Mouse (Mus musculus) limb, embryonic 11.5 days (tissue): ENCODE measurements around the gene Lrch1. TPM values are rescaled to one million over a fixed set of nuclear protein-coding genes. Genes with fewer than 3 reads are reported as not detected.

Experiments
- ATAC-seq: fragments of 200-750 bp; cut with Nextera tagmentation; 2 replicates; pipeline ENCODE4 v1.8.0; 2017; ENCODE audit warnings: low read depth; ENCODE audit not compliant: insufficient number of reproducible peaks, low FRiP score, low TSS enrichment
- DNase-seq: peaks from one replicate; pipeline ENCODE4 v3.0.0-alpha.2; 2015; ENCODE audit warnings: low spot score
- H3K27ac ChIP-seq: fragments of 300-500 bp; sonication (generic); replicated peaks from 2 replicates; pipeline ENCODE4 v1.5.1; 2014; ENCODE audit warnings: low read depth, mild to moderate bottlenecking, low read length
- H3K27me3 ChIP-seq: fragments of 300-500 bp; sonication (generic); 2 replicates; pipeline ENCODE4 v1.6.1; 2014; ENCODE audit warnings: mild to moderate bottlenecking, low read length, mixed read lengths; ENCODE audit not compliant: control insufficient read depth, insufficient read depth
- H3K36me3 ChIP-seq: fragments of 300-500 bp; sonication (generic); 2 replicates; pipeline ENCODE4 v1.6.1; 2014; ENCODE audit warnings: mild to moderate bottlenecking, low read length, moderate library complexity, mixed read lengths; ENCODE audit not compliant: control insufficient read depth, insufficient read depth
- H3K4me1 ChIP-seq: fragments of 300-500 bp; sonication (generic); 2 replicates; pipeline ENCODE4 v1.6.1; 2014; ENCODE audit warnings: low read length, mixed read lengths; ENCODE audit not compliant: control insufficient read depth, insufficient read depth
- H3K4me2 ChIP-seq: fragments of 300-500 bp; sonication (generic); 2 replicates; pipeline ENCODE4 v1.6.1; 2014; ENCODE audit warnings: low read depth, mild to moderate bottlenecking, moderate library complexity; ENCODE audit not compliant: severe bottlenecking
- H3K4me3 ChIP-seq: fragments of 300-500 bp; sonication (generic); 2 replicates; pipeline ENCODE4 v1.5.1; 2014; ENCODE audit warnings: low read depth, low read length
- H3K9ac ChIP-seq: fragments of 300-500 bp; sonication (generic); 2 replicates; pipeline ENCODE4 v1.6.1; 2014; ENCODE audit warnings: mild to moderate bottlenecking, low read length
- H3K9me3 ChIP-seq: fragments of 300-500 bp; sonication (generic); 2 replicates; pipeline ENCODE4 v1.6.1; 2016; ENCODE audit warnings: low read length; ENCODE audit not compliant: control insufficient read depth
- WGBS: fragments of 180-500 bp; shearing (Covaris S2); extraction: QIAGEN DNeasy Blood & Tissue Kit; methylation state at CpG from one replicate; pipeline ENCODE4 v1.1.7; 2014; 5-methylcytosine and 5-hydroxymethylcytosine counted together
- polyA plus RNA-seq: library from polyadenylated mRNA; unstranded; fragments of >200 nt; fragmentation: Nextera tagmentation; extraction: Ambion mirVana; gene quantifications from 2 replicates; pipeline ENCODE4 v1.2.1, GENCODE M21; 2014

The Lrch1 gene
- polyA plus RNA-seq, 1 experiment from 2014 or later = 12.9 TPM

DNA sequence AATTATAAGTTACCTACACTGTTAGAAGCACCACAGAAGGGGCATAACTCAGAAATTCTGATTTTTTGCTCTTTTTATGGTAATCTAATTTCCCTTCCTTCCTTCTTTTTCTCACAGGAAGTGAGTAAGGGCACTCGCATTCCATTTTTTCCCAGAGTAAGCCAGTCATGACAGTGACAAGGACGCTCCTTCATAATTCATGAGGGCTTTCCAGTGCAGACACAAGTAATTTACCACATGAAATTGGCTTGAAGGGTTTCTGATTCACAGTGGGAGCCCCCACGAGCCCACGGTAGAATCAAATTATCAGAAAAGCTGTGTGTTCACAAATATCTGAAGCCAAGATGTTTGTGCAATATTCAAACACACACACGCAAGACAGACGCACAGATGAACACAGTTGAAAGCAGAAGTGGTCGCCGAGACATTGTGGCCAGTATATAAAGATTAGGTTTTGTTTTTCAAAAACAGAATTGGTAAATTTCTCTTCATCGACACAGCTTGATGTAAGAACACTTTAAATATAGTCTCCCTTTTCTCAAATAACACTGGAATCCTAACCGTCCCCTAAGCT is 173.5 kb downstream of the Lrch1 start:
- Histone ChIP-seq H3K4me2 (no peak overlapping the region), H3K27me3 (no peaks in the 10 kb centered on the region), H3K4me3 (no peak overlapping the region), H3K9ac (no peak overlapping the region), H3K9me3 (no peaks in the 10 kb centered on the region), H3K27ac (no peak overlapping the region), H3K4me1 (no peaks in the 10 kb centered on the region), H3K36me3 (peaks cover 3% of the 10 kb centered on the region; the same call in 1 of the 2 replicates)
- DNase-seq = no peak
- WGBS = 87% methylated on average over 10 of the region's 10 CpGs
- ATAC-seq = no peak

DNA sequence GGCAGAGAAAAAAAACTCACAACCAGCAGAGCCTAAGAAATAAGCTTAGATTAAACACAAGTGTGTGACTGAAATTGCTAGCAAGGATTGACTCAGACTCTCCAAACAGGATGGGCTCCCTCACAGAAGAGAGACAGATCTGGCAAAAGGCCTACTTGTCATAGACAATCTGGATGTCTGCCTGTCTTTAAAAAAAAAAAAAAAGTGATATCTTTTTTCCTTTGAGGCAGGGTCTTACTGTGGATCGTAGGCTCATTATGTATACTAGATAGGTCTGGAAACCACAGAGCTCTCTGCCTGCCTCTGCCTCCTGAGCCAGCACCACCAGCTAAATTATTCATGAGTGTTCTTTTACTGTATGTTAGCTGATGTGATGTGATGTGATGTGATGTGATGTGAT is 179.8 kb downstream of the Lrch1 start:
- Histone ChIP-seq H3K36me3 (peaks cover 3% of the 10 kb centered on the region; the same call in 1 of the 2 replicates), H3K4me3 (no peak overlapping the region), H3K4me1 (no peaks in the 10 kb centered on the region), H3K27ac (no peak overlapping the region), H3K9ac (no peak overlapping the region), H3K27me3 (no peaks in the 10 kb centered on the region), H3K4me2 (no peak overlapping the region), H3K9me3 (no peaks in the 10 kb centered on the region)
- WGBS = 87% methylated on average over 1 of the region's 1 CpGs
- no peak for DNase-seq
- no peak for ATAC-seq

DNA sequence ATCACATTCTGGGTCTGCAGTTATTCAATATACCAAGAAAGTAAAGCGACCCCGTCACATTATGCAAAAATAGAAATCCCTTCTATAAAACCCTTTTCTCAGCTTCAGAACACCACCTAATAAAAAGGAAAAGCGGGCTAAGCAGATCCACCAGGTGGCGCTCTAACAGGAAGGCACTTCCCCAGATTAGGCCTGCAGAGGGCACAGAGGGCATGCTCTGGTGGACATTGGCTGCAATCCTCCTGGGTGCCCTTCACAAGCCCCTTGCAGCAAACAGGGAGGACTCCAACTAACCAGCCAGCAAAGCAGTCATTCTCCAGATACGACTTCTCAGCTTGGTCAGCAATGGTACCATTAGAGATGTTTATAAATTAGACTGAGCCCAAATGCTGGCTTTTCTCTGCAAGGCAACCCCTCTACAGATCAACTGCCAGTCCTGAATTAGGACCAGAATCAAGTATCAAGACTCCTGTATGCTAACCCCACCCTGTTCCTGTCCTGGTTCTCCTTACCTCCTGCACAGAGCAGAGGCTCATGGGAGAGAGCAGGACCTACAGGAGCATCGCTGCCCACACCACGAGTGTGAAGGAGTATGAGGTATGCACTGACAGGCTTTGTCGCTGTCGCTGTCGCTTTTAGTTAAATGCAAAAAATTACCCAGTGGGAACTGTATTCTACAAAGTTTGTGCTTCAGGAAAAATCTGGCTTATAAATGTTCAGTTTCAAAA is 183.3 kb downstream of the Lrch1 start:
- ATAC-seq (no peak), DNase-seq (peak; percentile 85)
- Histone ChIP-seq H3K27me3 (no peaks in the 10 kb centered on the region), H3K4me1 (no peaks in the 10 kb centered on the region), H3K36me3 (no peaks in the 10 kb centered on the region), H3K27ac (no peak overlapping the region), H3K4me3 (no peak overlapping the region), H3K4me2 (no peak overlapping the region), H3K9me3 (no peaks in the 10 kb centered on the region), H3K9ac (no peak overlapping the region)
- WGBS = 60% methylated on average over 10 of the region's 10 CpGs

DNA sequence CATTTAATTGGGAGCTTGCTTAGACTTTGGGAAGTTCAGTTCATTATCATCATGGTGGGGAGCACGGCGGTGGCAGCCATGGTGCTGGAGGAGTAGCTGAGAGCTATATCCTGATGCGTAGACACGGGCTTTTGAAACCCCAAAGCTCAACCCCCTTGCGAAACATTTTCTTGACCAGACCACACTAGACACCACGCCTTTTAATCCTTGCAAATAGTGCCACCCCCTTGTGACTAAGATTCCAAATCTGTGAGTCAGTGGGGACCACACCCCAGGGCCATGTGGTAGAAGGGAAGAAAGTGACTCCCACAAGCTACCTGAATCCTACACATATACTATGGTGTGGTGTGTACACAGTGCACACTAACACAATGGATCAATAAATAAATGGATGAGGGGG is 210.8 kb downstream of the Lrch1 start:
- Histone ChIP-seq H3K4me3 (no peak overlapping the region), H3K9me3 (no peaks in the 10 kb centered on the region), H3K4me1 (no peaks in the 10 kb centered on the region), H3K4me2 (no peak overlapping the region), H3K27me3 (no peaks in the 10 kb centered on the region), H3K36me3 (peaks cover 7% of the 10 kb centered on the region; the same call in 1 of the 2 replicates), H3K27ac (no peak overlapping the region), H3K9ac (no peak overlapping the region)
- 92% methylated on average over 6 of the region's 6 CpGs for WGBS
- ATAC-seq = no peak
- DNase-seq = no peak

DNA sequence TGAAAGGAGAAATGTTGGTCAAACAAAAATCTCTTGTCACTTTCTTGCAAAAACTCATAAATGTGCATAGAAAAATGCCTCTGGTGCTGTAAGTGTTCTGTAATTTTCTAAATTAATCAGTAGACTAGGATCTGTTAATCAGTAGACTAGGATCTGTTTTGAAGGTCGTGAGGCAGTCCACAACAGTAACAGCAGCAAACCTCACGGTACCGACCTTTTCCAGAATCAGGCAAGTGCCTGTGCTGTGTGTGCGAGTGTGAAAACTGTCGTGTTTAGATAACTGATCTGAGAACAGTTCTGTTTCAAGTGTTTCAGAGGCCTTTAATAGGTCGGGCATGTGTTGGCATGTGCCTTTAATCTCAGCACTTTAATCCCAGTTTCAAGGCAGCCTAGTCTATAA is 212.2 kb downstream of the Lrch1 start:
- 82% methylated on average over 6 of the region's 6 CpGs for WGBS
- Histone ChIP-seq H3K36me3 (peaks cover 5% of the 10 kb centered on the region; the same call in 1 of the 2 replicates), H3K27me3 (no peaks in the 10 kb centered on the region)

DNA sequence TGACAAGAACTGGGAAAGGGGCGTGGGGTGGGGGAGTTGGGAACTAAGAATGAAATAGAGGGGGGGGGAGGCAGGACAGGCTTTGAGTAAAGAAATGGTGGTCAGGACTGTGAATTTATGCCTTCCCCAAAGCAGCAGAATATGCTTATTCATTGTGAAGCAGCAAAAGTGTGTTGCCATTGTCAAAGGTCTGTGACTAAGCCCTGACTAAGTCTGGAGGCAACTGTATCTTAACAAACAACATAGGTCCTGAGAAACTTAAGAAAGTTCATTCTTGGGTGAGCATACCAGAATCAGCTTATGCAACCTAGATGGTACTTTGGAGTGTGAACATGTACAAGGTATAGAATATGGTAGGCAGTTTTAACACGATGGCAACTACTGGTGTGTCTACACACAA is 214.3 kb downstream of the Lrch1 start:
- H3K4me2 ChIP-seq = peak overlapping the region; percentile 53; the same call in 1 of the 2 replicates
- H3K27ac ChIP-seq = no peak overlapping the region
- H3K4me3 ChIP-seq = no peak overlapping the region
- no peaks in the 10 kb centered on the region for H3K36me3 ChIP-seq
- ATAC-seq = no peak
- WGBS = 72% methylated on average over 2 of the region's 2 CpGs
- no peaks in the 10 kb centered on the region for H3K4me1 ChIP-seq
- H3K9ac ChIP-seq = no peak overlapping the region
- DNase-seq = no peak
- no peaks in the 10 kb centered on the region for H3K27me3 ChIP-seq
- H3K9me3 ChIP-seq = no peaks in the 10 kb centered on the region

More for the DNA sequence above, 212.2 kb downstream of the Lrch1 start:
- H3K27ac ChIP-seq = no peak overlapping the region
- H3K9ac ChIP-seq = no peak overlapping the region
- DNase-seq (no peak), ATAC-seq (no peak)
- no peak overlapping the region for H3K4me3 ChIP-seq
- H3K9me3 ChIP-seq = no peaks in the 10 kb centered on the region
- H3K4me2 ChIP-seq = no peak overlapping the region
- H3K4me1 ChIP-seq = no peaks in the 10 kb centered on the region

DNA sequence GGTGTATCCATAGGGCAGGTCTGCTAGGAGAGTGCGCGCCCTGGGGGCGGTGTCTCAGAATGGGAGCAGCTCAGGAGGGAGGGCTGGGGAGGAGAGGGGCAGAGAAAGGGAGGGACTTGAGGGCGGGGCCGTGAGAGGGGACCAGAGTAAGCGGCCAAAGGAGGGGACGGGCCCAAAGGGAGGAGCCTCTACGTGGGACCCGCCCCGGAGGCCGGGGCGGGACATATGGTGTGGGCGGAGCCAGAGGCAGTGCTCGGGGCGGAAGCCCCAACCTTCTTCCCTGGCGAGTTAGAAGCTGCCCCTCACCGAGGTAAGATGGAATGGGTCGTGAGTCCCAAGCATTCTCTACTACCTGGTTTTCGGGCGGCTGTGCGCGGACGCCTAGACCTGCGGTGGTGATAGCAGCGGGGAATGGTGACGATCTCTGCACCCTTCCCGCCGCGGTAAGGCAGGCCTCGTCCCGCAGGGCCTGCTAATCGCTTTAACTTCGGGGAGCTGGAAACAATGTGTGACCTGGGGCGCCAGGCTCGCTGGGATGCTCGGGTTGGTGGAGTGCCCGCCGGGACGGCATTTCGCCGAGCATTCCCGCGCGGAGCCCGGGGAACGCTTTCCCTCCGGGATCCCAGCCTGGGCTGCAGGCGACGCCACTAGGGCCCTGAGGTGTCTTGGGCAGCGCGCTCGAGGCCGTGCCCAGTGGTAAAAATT is 215.4 kb downstream of the Lrch1 start, which contains the start of gene Esd:
Esd (plus strand) TSS at position 219 of the 705 bp plus-strand sequence.
- ATAC-seq (peak; percentile 99), DNase-seq (peak; percentile 92)
- under 1% methylated on average over 53 of the region's 53 CpGs for WGBS
- Histone ChIP-seq H3K4me1 (no peaks in the 10 kb centered on the region), H3K27me3 (no peaks in the 10 kb centered on the region), H3K27ac (peak within 1 kb of the TSS; percentile 70), H3K4me3 (peak within 1 kb of the TSS; percentile 83), H3K36me3 (no peaks in the 10 kb centered on the region), H3K9me3 (no peaks in the 10 kb centered on the region), H3K9ac (peak within 1 kb of the TSS; percentile 87), H3K4me2 (peak within 1 kb of the TSS; percentile 53)

DNA sequence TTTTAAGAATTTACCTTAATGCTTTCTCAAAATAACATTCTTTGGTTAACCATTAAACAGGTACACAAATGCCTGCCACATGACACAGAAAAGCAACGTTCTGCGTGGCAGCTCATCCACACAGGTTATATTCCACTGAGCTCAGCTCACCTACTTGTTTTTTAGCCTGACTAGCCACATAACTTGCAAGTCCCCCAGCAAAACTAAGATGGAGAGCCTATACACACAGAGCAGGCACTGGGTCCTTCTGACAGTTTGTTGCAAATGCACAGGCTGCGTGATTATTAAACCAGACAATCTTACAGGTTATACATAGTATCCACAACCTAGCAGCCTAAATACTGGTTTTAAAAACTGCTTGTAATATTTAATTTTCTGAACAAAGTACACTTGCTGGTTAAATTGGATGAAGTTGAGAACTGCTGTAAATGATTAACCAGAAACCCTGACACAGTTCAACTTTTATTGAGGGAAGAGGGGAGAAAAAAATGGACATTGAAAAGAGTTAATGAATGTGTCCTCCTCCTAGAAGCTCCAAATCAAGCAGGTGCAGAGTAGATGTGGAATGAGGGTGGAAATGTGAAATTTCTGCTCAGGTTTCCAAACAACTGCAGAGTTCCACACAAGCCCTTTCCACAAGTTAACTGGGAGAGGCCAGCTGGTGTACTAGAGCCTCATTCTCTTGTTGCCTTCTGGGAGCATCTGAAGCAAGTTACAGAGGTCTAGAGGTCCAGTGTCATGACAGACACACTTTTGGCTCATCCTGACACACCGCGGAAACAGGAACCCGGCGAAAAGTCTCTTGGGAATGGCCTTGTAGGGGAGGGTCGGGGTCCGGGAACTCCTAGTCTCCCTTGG is 216.2 kb downstream of the Lrch1 start:
- Histone ChIP-seq H3K4me2 (peak overlapping the region; percentile 53), H3K9me3 (no peaks in the 10 kb centered on the region), H3K27ac (no peak overlapping the region), H3K27me3 (no peaks in the 10 kb centered on the region), H3K9ac (peak overlapping the region; percentile 27; the same call in 1 of the 2 replicates), H3K36me3 (no peaks in the 10 kb centered on the region), H3K4me1 (no peaks in the 10 kb centered on the region), H3K4me3 (peak overlapping the region; percentile 83)
- DNase-seq = no peak
- WGBS = 30% methylated on average over 9 of the region's 9 CpGs
- ATAC-seq = no peak
